8 mouse cellular contexts compared by ENCODE assay signal in the genomic region with DNA sequence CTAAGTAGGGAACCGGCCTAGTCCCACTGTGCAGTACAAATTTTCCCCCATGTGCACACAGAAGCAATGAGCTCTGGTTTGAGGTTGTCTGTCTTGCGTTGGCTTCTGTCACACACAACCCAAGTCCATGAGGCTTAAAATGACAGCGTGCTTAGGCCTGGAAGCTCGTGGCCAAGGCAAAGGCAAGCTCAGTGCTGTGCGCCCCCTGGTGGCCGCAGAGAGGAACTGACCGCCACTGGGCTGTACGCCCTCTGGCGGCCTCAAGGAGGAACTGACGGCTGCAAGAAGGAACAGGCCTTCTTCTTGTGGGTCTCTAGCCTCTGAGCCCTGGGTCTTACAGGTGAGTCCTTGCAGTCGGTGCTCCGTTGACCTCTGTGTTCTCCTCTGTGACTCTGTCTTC. TPM values are rescaled to one million over a fixed set of nuclear protein-coding genes. Genes with fewer than 3 reads are reported as not detected.
A peak's percentile ranks its signal among the peaks of the same experiment; 100 is the strongest.
DNase-seq lines count a peak whose midpoint lies in the region; ATAC-seq and TF ChIP-seq lines count a peak whose summit lies in the region.

No protein-coding gene starts in this region.

- H3K4me1 ChIP-seq in cerebellum, adult 2 months (ENCODE audit: control insufficient read depth, insufficient read depth, low read length) = no peaks in the 10 kb centered on the region
- no peaks in the 10 kb centered on the region for H3K4me1 ChIP-seq in neural tube, embryonic 15.5 days
- H3K4me1 ChIP-seq in liver, embryonic 16.5 days (ENCODE audit: control insufficient read depth, low read depth, low read length) = no peaks in the 10 kb centered on the region

- H3K27ac ChIP-seq in cerebellum, adult 2 months (ENCODE audit: insufficient read depth, low read length) = no peak overlapping the region
- H3K27ac ChIP-seq in neural tube, embryonic 15.5 days (replicated peaks) = no peak overlapping the region
- no peak overlapping the region for H3K27ac ChIP-seq in liver, embryonic 16.5 days (ENCODE audit: low read length)

- H3K9me3 ChIP-seq in neural tube, embryonic 15.5 days (replicated peaks) = no peaks in the 10 kb centered on the region
- no peaks in the 10 kb centered on the region for H3K9me3 ChIP-seq in liver, embryonic 16.5 days (replicated peaks; ENCODE audit: control insufficient read depth, low read length)

- intact Hi-C loops in heart, postnatal 36 days (cut with DNase I) = loop anchor here (2.0 to 10.0 kb wide), 2 partner anchors 362 to 1318 kb away; no protein-coding TSS in a partner anchor

- peak; percentile 99 for TF ChIP-seq CTCF in cerebellum, adult 2 months (IDR thresholded peaks at IDR 0.05; ENCODE audit: borderline replicate concordance, insufficient read depth, low read depth, low read length)

- H3K4me2 ChIP-seq in neural tube, embryonic 15.5 days = no peak overlapping the region
- no peak overlapping the region for H3K4me2 ChIP-seq in liver, embryonic 16.5 days (ENCODE audit: low read depth, low read length)

- no peak for TF ChIP-seq POLR2A in cerebellum, adult 2 months (IDR thresholded peaks at IDR 0.05; ENCODE audit: borderline replicate concordance, insufficient read depth, low read length)

- DNase-seq in cerebellum, adult 2 months = no peak
- no peak for DNase-seq in cerebellum, adult 11-12 months
- DNase-seq in neural tube, embryonic 10.5 days (ENCODE audit: extremely low spot score, low spot score) = peak; percentile 76
- DNase-seq in cerebellum, postnatal 4 days (ENCODE audit: low spot score in 2 of 2) = peak; percentile 56 to 77
- DNase-seq in heart, postnatal 36 days = peak; percentile 51 to 62
- DNase-seq in right cerebral cortex, adult 2 months (ENCODE audit: low spot score in 2 of 2) = peak; percentile 28 to 43

- ATAC-seq in neural tube, embryonic 15.5 days (ENCODE audit: low FRiP score) = no peak
- ATAC-seq in liver, embryonic 16.5 days (ENCODE audit: low read depth) = 0 out of 2 replicates have a peak, but pooled peaks have one; percentile 16

- no peaks in the 10 kb centered on the region for H3K36me3 ChIP-seq in neural tube, embryonic 15.5 days
- no peaks in the 10 kb centered on the region for H3K36me3 ChIP-seq in liver, embryonic 16.5 days (ENCODE audit: control insufficient read depth, insufficient read depth)

- no peak overlapping the region for H3K4me3 ChIP-seq in cerebellum, adult 2 months (replicated peaks; ENCODE audit: insufficient read depth, low read depth, low read length)
- no peak overlapping the region for H3K4me3 ChIP-seq in neural tube, embryonic 15.5 days (replicated peaks)
- H3K4me3 ChIP-seq in liver, embryonic 16.5 days (ENCODE audit: low read depth, low read length) = no peak overlapping the region

- WGBS in cerebellum, adult 2 months = 18% methylated on average over 12 of the region's 12 CpGs
- 16% methylated on average over 12 of the region's 12 CpGs for WGBS in neural tube, embryonic 15.5 days
- 11% methylated on average over 12 of the region's 12 CpGs for WGBS in liver, embryonic 16.5 days (ENCODE audit: insufficient replicate concordance)

- no peaks in the 10 kb centered on the region for H3K27me3 ChIP-seq in cerebellum, adult 2 months (ENCODE audit: control insufficient read depth, insufficient read depth, low read length)
- peaks cover 7% of the 10 kb centered on the region; the same call in 1 of the 2 replicates for H3K27me3 ChIP-seq in neural tube, embryonic 15.5 days (replicated peaks)
- H3K27me3 ChIP-seq in liver, embryonic 16.5 days (ENCODE audit: control insufficient read depth, insufficient read depth, low read depth, low read length) = no peaks in the 10 kb centered on the region; the same call in 1 of the 2 replicates

- no peak overlapping the region for H3K9ac ChIP-seq in neural tube, embryonic 15.5 days (replicated peaks)
- no peak overlapping the region for H3K9ac ChIP-seq in liver, embryonic 16.5 days (ENCODE audit: low read depth, low read length)

RNA-seq across cellular contexts. Expression of a gene that starts 13.5 kb away (rescaled TPM):
- 13.8 and 15.3 TPM in 2 replicates for polyA plus RNA-seq in cerebellum, adult 2 months (2012; rRNA removed)
- polyA plus RNA-seq in neural tube, embryonic 15.5 days (2015; fragmentation: Nextera tagmentation; extraction: Ambion mirVana) = 18.7 and 20.2 TPM in 2 replicates
- 10 to 100 TPM; 20.1 to 20.7 TPM for total RNA-seq in heart, postnatal 36 days (2021)
- 8.8 and 10.5 TPM in 2 replicates for polyA plus RNA-seq in liver, embryonic 16.5 days (2015; fragmentation: Nextera tagmentation; extraction: Ambion mirVana)

Comparison
In these comparisons a context has a peak if more than half of its experiments do, and no peak if none do; other contexts are left out.
1. DNase-seq: peak in neural tube, embryonic 10.5 days (single experiment), cerebellum, postnatal 4 days (2 of 2), heart, postnatal 36 days (2 of 2) and right cerebral cortex, adult 2 months (2 of 2); none in cerebellum, adult 2 months (0 of 2) and cerebellum, adult 11-12 months (single experiment).